Mouse (Mus musculus) limb, embryonic 14.5 days (tissue): ENCODE results near the gene Thsd7a. TPM values are rescaled to one million over a fixed set of nuclear protein-coding genes. Genes with fewer than 3 reads are reported as not detected.

ENCODE experiments used
- ATAC-seq: fragments of 200-750 bp; cut with Nextera tagmentation; 2 replicates; pipeline ENCODE4 v1.8.0; 2017; ENCODE audit warnings: low read depth, moderate number of reproducible peaks, moderate TSS enrichment; ENCODE audit not compliant: low FRiP score
- DNase-seq: peaks from one replicate; pipeline ENCODE4 v3.0.0-alpha.2; 2015; ENCODE audit warnings: low spot score
- H3K27ac ChIP-seq: fragments of 300-500 bp; sonication (generic); replicated peaks from 2 replicates; pipeline ENCODE4 v1.5.1; 2014; ENCODE audit warnings: low read depth, mild to moderate bottlenecking, low read length, moderate library complexity, mixed read lengths
- H3K27me3 ChIP-seq: fragments of 300-500 bp; sonication (generic); 2 replicates; pipeline ENCODE4 v1.6.1; 2014; ENCODE audit warnings: low read length, mixed read lengths; ENCODE audit not compliant: control insufficient read depth, insufficient read depth
- H3K36me3 ChIP-seq: fragments of 300-500 bp; sonication (generic); 2 replicates; pipeline ENCODE4 v1.6.1; 2014; ENCODE audit warnings: mild to moderate bottlenecking, low read length, moderate library complexity, mixed read lengths; ENCODE audit not compliant: control insufficient read depth, insufficient read depth
- H3K4me1 ChIP-seq: fragments of 300-500 bp; sonication (generic); 2 replicates; pipeline ENCODE4 v1.6.1; 2014; ENCODE audit warnings: antibody characterized with exemption, low read length, mixed read lengths; ENCODE audit not compliant: control insufficient read depth, insufficient read depth
- H3K4me2 ChIP-seq: fragments of 300-500 bp; sonication (generic); replicated peaks from 2 replicates; pipeline ENCODE4 v1.6.1; 2014; ENCODE audit warnings: low read depth, mild to moderate bottlenecking, low read length, moderate library complexity; ENCODE audit not compliant: severe bottlenecking
- H3K4me3 ChIP-seq: fragments of 300-500 bp; sonication (generic); replicated peaks from 2 replicates; pipeline ENCODE4 v1.5.1; 2014; ENCODE audit warnings: low read length
- H3K9ac ChIP-seq: fragments of 300-500 bp; sonication (generic); 2 replicates; pipeline ENCODE4 v1.6.1; 2014; ENCODE audit warnings: mild to moderate bottlenecking, low read depth, low read length, moderate library complexity; ENCODE audit not compliant: severe bottlenecking
- H3K9me3 ChIP-seq: fragments of 300-500 bp; sonication (generic); 2 replicates; pipeline ENCODE4 v1.6.1; 2016; ENCODE audit warnings: low read length; ENCODE audit not compliant: control insufficient read depth
- POLR2A ChIP-seq: fragments of 200-500 bp; IDR thresholded peaks from 2 replicates; pipeline ENCODE4 v1.8.0; 2012; ENCODE audit warnings: inconsistent platforms, mild to moderate bottlenecking, moderate library complexity, borderline replicate concordance; ENCODE audit not compliant: insufficient read depth, insufficient read length; ENCODE audit errors: extremely low read depth
- WGBS: fragments of 180-500 bp; shearing (Covaris S2); extraction: QIAGEN DNeasy Blood & Tissue Kit; methylation state at CpG from one replicate; pipeline ENCODE4 v1.1.7; 2014; 5-methylcytosine and 5-hydroxymethylcytosine counted together
- polyA plus RNA-seq, 2 experiments: library from polyadenylated mRNA; depleted of rRNA in 1 of 2; stranded (reverse) in 1 of 2; unstranded in 1 of 2; fragments of >200 nt; fragmentation: Nextera tagmentation in 1 of 2; extraction: Ambion mirVana in 1 of 2; gene quantifications; 2 replicates each; pipeline versions ENCODE4 v1.2.1 to v1.2.3; 2012 to 2014

Gene Thsd7a
- polyA plus RNA-seq, 2 experiments = 3.0 to 5.5 TPM

DNA sequence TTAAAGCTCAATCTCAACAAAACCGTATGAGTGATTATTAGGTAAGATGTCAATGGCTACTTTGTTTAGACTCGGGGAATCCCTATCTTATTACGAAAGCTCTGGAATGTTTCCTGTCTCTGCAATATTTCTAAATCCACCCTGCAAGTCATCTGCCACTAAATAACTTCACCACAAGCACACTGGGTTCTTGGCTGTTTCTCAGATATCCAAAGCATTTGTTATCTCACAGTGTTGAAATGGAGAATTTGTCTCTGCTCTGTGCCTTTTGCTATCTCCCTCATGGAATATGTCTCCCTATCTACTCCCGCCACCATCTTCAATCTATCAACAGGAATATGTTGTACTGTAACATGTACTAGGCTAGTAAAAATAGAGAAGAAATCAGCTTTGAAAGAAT lies 290.4 kb downstream of the Thsd7a start:
- WGBS = 93% methylated on average over 4 of the region's 4 CpGs
- H3K4me2 ChIP-seq = no peak overlapping the region
- no peak overlapping the region for H3K27ac ChIP-seq
- H3K4me3 ChIP-seq = no peak overlapping the region
- no peak for TF ChIP-seq POLR2A
- H3K9me3 ChIP-seq = no peaks in the 10 kb centered on the region
- DNase-seq (no peak), ATAC-seq (no peak)
- H3K27me3 ChIP-seq = no peaks in the 10 kb centered on the region
- no peak overlapping the region for H3K9ac ChIP-seq
- H3K36me3 ChIP-seq = no peaks in the 10 kb centered on the region
- H3K4me1 ChIP-seq = no peaks in the 10 kb centered on the region

DNA sequence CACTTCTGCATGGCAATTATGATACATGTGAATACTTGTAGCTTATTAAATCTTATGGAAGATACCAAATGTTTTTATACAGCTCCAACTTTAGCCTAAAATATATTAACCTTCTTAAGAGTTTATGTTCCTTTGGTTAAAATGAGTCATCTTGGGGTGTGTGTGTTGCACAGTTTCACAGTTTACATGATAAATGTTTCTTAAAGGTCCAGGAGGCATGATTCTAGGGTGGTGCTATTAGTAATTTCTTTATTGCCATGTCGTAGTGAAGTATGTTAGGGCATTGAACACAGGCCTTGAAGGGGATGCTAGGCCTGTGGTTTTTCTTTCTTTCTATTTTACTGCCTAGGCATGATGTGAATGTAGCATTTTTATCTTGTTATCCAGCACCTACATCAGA lies 291.8 kb downstream of the Thsd7a start:
- H3K9ac ChIP-seq = no peak overlapping the region
- TF ChIP-seq POLR2A = no peak
- no peaks in the 10 kb centered on the region for H3K4me1 ChIP-seq
- no peaks in the 10 kb centered on the region for H3K27me3 ChIP-seq
- H3K4me2 ChIP-seq = no peak overlapping the region
- H3K27ac ChIP-seq = no peak overlapping the region
- ATAC-seq (no peak), DNase-seq (no peak)
- H3K36me3 ChIP-seq = no peaks in the 10 kb centered on the region
- H3K4me3 ChIP-seq = no peak overlapping the region
- no peaks in the 10 kb centered on the region for H3K9me3 ChIP-seq
- WGBS = 82% methylated on average over 1 of the region's 1 CpGs

DNA sequence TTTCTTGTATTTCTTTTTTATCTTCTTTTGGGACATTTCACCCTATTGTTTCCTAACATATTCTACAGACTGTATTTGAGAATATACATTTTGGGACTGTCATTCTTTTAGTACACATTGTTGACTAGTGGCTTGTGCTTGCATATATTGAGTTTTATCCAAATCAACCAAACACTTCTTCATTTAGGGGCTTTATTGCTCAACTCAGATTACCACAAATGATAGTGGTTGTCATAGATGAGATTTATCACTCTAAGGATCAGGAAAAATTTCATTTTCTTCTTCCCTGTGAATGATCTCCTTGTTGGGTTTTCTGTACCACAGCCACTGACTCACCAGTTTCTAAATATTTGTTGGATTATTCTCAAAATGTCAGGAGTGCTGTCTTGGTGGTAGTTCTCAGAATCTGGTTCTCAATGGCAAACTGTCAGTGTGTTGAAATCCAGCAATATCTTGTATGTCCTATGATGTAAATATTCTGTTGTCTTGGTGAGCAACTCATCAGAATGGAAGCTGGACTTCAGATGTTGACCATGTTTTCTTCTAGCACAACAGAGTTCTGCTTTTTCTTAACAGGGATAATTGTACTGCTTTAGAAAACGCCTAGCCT lies 294.2 kb downstream of the Thsd7a start:
- WGBS = 67% methylated on average over 1 of the region's 1 CpGs
- TF ChIP-seq POLR2A = no peak
- no peaks in the 10 kb centered on the region for H3K36me3 ChIP-seq
- no peak overlapping the region for H3K4me2 ChIP-seq
- no peak overlapping the region for H3K9ac ChIP-seq
- no peaks in the 10 kb centered on the region for H3K4me1 ChIP-seq
- no peaks in the 10 kb centered on the region for H3K27me3 ChIP-seq
- no peaks in the 10 kb centered on the region for H3K9me3 ChIP-seq
- H3K4me3 ChIP-seq = no peak overlapping the region
- ATAC-seq (no peak), DNase-seq (no peak)
- no peak overlapping the region for H3K27ac ChIP-seq

DNA sequence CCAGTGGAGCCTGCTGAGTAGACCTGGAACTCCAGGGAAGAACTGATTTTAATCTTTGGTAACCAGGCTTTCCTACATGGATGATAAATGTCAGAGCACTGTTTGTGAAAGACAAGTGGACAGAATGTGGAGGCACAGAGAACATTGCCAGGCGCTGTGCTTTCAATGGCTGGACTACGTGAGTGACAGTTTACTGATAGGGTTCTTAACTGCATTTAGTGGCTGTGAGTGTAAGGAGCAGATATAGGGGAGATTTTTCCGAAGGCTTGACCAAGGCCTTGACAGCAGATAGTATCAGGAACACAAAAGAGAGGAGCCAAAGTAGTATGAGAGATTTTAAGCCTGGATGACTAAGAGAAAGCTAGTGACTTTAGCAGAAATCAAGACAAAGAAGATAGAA lies 295.1 kb downstream of the Thsd7a start:
- WGBS = 82% methylated on average over 3 of the region's 3 CpGs
- H3K4me2 ChIP-seq = no peak overlapping the region
- no peaks in the 10 kb centered on the region for H3K36me3 ChIP-seq
- no peak overlapping the region for H3K9ac ChIP-seq
- H3K27ac ChIP-seq = no peak overlapping the region
- DNase-seq = no peak
- TF ChIP-seq POLR2A = no peak
- no peaks in the 10 kb centered on the region for H3K4me1 ChIP-seq
- no peak overlapping the region for H3K4me3 ChIP-seq
- no peaks in the 10 kb centered on the region for H3K27me3 ChIP-seq
- no peaks in the 10 kb centered on the region for H3K9me3 ChIP-seq
- ATAC-seq = no peak

DNA sequence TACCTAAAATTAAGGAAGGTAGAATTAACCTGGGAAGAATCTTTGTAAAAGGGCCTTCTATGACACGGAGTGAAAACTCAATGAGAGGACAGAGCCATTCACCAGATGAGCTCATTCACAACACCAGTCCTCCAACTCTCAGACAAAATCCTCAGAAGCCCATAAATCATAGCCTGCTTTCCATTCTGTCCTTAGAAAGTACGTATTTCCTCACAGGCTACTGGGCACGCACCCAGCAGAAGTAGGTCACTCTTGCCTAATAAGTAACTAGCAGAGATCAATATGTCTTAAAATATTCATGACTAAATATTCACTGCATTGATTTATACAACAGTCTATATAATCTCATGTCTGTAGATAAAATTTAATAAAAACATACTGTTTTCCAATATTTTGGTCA lies 300.4 kb downstream of the Thsd7a start:
- Histone ChIP-seq H3K27ac (no peak overlapping the region), H3K4me1 (no peaks in the 10 kb centered on the region), H3K27me3 (no peaks in the 10 kb centered on the region), H3K4me3 (no peak overlapping the region), H3K4me2 (no peak overlapping the region), H3K36me3 (no peaks in the 10 kb centered on the region), H3K9ac (no peak overlapping the region), H3K9me3 (no peaks in the 10 kb centered on the region)
- no peak for TF ChIP-seq POLR2A
- DNase-seq (no peak), ATAC-seq (no peak)
- 69% methylated on average over 3 of the region's 3 CpGs for WGBS

DNA sequence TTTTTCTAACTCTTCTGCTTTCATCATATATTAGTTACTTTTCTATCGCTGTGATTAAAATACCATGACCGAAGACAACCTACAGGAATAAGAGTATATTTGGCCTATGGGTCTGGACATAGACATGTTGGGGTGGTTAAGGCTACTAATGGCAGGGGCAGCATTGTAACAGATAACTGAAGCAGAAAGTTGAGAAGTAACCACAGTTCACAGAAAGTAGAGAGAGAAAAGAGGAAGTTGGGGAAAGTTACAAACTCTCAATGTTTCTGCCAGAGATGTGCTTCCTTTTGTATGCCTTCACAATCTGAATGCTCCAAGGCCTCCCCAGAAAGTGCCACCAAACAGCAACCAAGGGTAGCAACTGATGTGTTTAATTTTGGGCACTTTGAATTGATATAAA lies 303.7 kb downstream of the Thsd7a start:
- Histone ChIP-seq H3K36me3 (no peaks in the 10 kb centered on the region), H3K4me3 (no peak overlapping the region), H3K4me2 (no peak overlapping the region), H3K9ac (no peak overlapping the region), H3K9me3 (no peaks in the 10 kb centered on the region), H3K27ac (no peak overlapping the region), H3K27me3 (no peaks in the 10 kb centered on the region), H3K4me1 (no peaks in the 10 kb centered on the region)
- no peak for TF ChIP-seq POLR2A
- WGBS = 94% methylated on average over 2 of the region's 2 CpGs
- DNase-seq = no peak
- ATAC-seq = no peak
